In the genomic region with DNA sequence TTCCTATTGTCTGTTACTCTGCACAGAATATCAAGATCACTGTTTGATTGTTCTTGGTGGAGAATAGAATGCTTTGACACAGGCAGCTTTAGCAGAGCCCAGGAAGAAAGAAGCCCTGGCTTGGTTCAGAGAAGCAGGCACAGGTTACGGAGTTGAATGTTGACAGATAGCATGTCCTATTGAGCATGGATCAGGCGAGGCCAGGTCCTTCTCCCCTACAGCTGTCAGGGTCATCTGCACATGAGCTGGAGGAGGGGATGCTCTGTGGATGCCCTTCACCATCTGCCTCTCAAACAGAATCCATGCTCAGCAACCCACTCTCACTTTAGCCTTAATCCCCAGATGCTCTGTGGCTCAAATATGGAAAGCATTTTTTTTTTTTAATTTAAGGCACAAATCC, we compare ENCODE assay signal across 18 mouse cellular contexts.
DNase-seq lines count a peak whose midpoint lies in the region.
"Had no signal": no experiment of that assay in that cellular context is flagged by ENCODE, and none has a peak within 500 bp of the region (broad histone marks: within the 10 kb centered on the region; RNA-seq: fewer than 3 reads in every experiment).

No protein-coding gene starts in this region.

- intact Hi-C loops in left cerebral cortex, postnatal 4 days (cut with DNase I), result no loop called here

- DNase-seq in cerebellum, postnatal 14 days, result peak; percentile 40
- DNase-seq in cerebellum, postnatal 25 days, result no peak
- DNase-seq in left cerebral cortex, postnatal 4 days, result peak; percentile 35
- no peak for DNase-seq in left cerebral cortex, adult 11 months (ENCODE audit: low spot score)
- peak; percentile 29 for DNase-seq in retina, adult 2 months (ENCODE audit: low read depth, low spot score)
- DNase-seq in retina, embryonic 14.5 days (ENCODE audit: low spot score), result no peak
- DNase-seq in retina, postnatal 7 days (ENCODE audit: low read depth, low spot score), result peak; percentile 11
- no peak for DNase-seq in lung, postnatal 36 days
- DNase-seq: adrenal gland, adult 2 months; adrenal gland, postnatal 14 days; cerebellum, adult 18-20 months; cerebellum, postnatal 36 days; embryo, embryonic 11 days; gastrocnemius, adult 2 months; gastrocnemius, postnatal 14 days; heart, adult 11 months; heart, postnatal 10 days; heart, postnatal 36 days had no signal

Comparison
In these comparisons a context has a peak if more than half of its experiments do, and no peak if none do; other contexts are left out.
1. DNase-seq: peak in cerebellum, postnatal 14 days (2 of 2), left cerebral cortex, postnatal 4 days (single experiment), retina, adult 2 months (single experiment) and retina, postnatal 7 days (single experiment); none in cerebellum, postnatal 25 days (0 of 2), left cerebral cortex, adult 11 months (single experiment), retina, embryonic 14.5 days (single experiment) and lung, postnatal 36 days (single experiment).